In the genomic region with DNA sequence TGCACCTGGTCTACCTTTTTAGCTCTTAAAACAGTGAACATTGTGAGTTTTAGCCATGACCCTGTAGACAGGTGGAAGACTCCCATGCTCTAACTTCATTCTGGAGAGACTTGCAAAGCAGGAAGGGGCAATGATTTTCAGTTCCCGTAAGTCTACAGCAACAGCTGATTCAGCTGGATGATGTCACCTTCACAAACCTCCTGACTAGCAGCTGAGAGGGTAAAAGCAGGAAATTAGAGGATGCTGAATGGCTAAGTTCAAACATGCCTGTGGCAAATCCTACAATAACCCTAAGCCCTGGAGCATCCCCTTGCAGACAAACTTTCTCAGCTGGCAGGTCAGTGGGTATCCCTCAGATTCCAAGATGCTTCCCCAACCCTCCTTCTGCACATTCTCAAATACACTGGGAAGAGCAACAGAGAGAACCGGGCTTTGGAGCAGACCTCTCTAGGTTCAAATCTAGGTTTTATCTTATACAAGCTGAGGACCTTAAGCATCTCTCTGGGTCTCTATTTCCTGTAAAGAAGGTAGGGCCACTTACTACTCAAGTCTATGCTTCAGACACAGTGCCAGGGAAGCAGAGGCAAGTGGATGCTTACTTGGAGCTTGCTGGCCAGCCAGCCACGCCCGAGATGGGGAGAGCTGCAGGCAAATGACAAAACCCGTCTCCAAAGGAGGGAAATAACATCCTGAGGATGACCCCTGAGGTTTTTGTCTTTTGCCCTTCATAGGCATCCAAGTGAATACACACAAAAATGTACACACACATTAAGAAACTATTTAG, we compare ENCODE assay signal across 9 mouse cellular contexts. TPM values are rescaled to one million over a fixed set of nuclear protein-coding genes. Genes with fewer than 3 reads are reported as not detected.
A peak's percentile ranks its signal among the peaks of the same experiment; 100 is the strongest.
DNase-seq lines count a peak whose midpoint lies in the region; ATAC-seq and TF ChIP-seq lines count a peak whose summit lies in the region.
"Had no signal": no experiment of that assay in that cellular context is flagged by ENCODE, and none has a peak within 500 bp of the region (broad histone marks: within the 10 kb centered on the region; RNA-seq: fewer than 3 reads in every experiment).

No protein-coding gene starts in this region.

- no peak overlapping the region for H3K4me2 ChIP-seq in intestine, embryonic 16.5 days (ENCODE audit: low read depth, low read length)
- H3K4me2 ChIP-seq in stomach, embryonic 15.5 days: no peak overlapping the region

- H3K27me3 ChIP-seq in intestine, embryonic 16.5 days (replicated peaks; ENCODE audit: control insufficient read depth, insufficient read depth, low read length): no peaks in the 10 kb centered on the region
- no peaks in the 10 kb centered on the region for H3K27me3 ChIP-seq in stomach, embryonic 15.5 days (replicated peaks)

- no peak overlapping the region for H3K4me3 ChIP-seq in gastrocnemius, adult 2 months
- H3K4me3 ChIP-seq in intestine, embryonic 16.5 days (ENCODE audit: low read length): no peak overlapping the region
- H3K4me3 ChIP-seq in stomach, embryonic 15.5 days (replicated peaks): no peak overlapping the region

- H3K27ac ChIP-seq in gastrocnemius, adult 2 months: peak overlapping the region; percentile 56
- H3K27ac ChIP-seq in intestine, embryonic 16.5 days (ENCODE audit: low read length): peak overlapping the region; percentile 71
- H3K27ac ChIP-seq in stomach, embryonic 15.5 days: peak overlapping the region; percentile 6; the same call in 1 of the 2 replicates

- no peaks in the 10 kb centered on the region for H3K9me3 ChIP-seq in intestine, embryonic 16.5 days (ENCODE audit: control insufficient read depth, low read length)
- H3K9me3 ChIP-seq in stomach, embryonic 15.5 days: no peaks in the 10 kb centered on the region

- H3K36me3 ChIP-seq in intestine, embryonic 16.5 days (ENCODE audit: control insufficient read depth, insufficient read depth, low read length): no peaks in the 10 kb centered on the region
- no peaks in the 10 kb centered on the region for H3K36me3 ChIP-seq in stomach, embryonic 15.5 days

- intact Hi-C loops in gastrocnemius, adult 2 months (cut with DNase I): no loop called here

- no peak overlapping the region for H3K9ac ChIP-seq in intestine, embryonic 16.5 days (ENCODE audit: low read depth, low read length)
- no peak overlapping the region for H3K9ac ChIP-seq in stomach, embryonic 15.5 days

- no peak for TF ChIP-seq CTCF in gastrocnemius, adult 2 months (IDR thresholded peaks at IDR 0.05)

- WGBS in intestine, embryonic 16.5 days: 63% methylated on average over 5 of the region's 5 CpGs
- 78% methylated on average over 5 of the region's 5 CpGs for WGBS in stomach, embryonic 15.5 days

- no peak for DNase-seq in gastrocnemius, adult 2 months
- no peak for DNase-seq in gastrocnemius, postnatal 4 days (ENCODE audit: low spot score in 2 of 2)
- peak; percentile 29 to 50 for DNase-seq in spleen, postnatal 36 days (ENCODE audit: low spot score in 2 of 2)
- DNase-seq in spleen, adult 12 weeks (ENCODE audit: low spot score): no peak
- DNase-seq in spleen, postnatal 4 days (ENCODE audit: low spot score in 2 of 2): no peak
- DNase-seq in right cerebral cortex, postnatal 4 days: no peak

- H3K4me1 ChIP-seq in intestine, embryonic 16.5 days (ENCODE audit: control insufficient read depth, insufficient read depth, low read length): peaks cover 30% of the 10 kb centered on the region
- H3K4me1 ChIP-seq in stomach, embryonic 15.5 days: peaks cover 19% of the 10 kb centered on the region

- no peak for ATAC-seq in intestine, embryonic 16.5 days
- ATAC-seq in stomach, embryonic 15.5 days (ENCODE audit: insufficient read depth, low FRiP score, low read depth): no peak
- ATAC-seq: forebrain, embryonic 14.5 days had no signal

RNA-seq across cellular contexts. Expression of a gene that starts 21.2 kb away (rescaled TPM):
- total RNA-seq in gastrocnemius, adult 2 months (2021): 10 to 100 TPM; 15.7 to 40.3 TPM
- 10 to 100 TPM; 24.5 to 29.2 TPM for total RNA-seq in gastrocnemius, postnatal 4 days (2021)
- 65.8 and 66.8 TPM in 2 replicates for polyA plus RNA-seq in intestine, embryonic 16.5 days (2015; fragmentation: Nextera tagmentation; extraction: Ambion mirVana)
- polyA plus RNA-seq in stomach, embryonic 15.5 days (2015; fragmentation: Nextera tagmentation; extraction: Ambion mirVana): 69.8 and 75.7 TPM in 2 replicates

RNA-seq across cellular contexts. Expression of a gene that starts 37.4 kb away (rescaled TPM):
- total RNA-seq in gastrocnemius, adult 2 months (2021): 1 to 10 TPM; 1.1 to 1.7 TPM
- 10 to 100 TPM; 22.2 to 24.0 TPM for total RNA-seq in gastrocnemius, postnatal 4 days (2021)
- 45.7 and 51.5 TPM in 2 replicates for polyA plus RNA-seq in intestine, embryonic 16.5 days (2015; fragmentation: Nextera tagmentation; extraction: Ambion mirVana)
- polyA plus RNA-seq in stomach, embryonic 15.5 days (2015; fragmentation: Nextera tagmentation; extraction: Ambion mirVana): 66.5 TPM in 2 replicates

RNA-seq across cellular contexts. Expression of a gene that starts 56.4 kb away (rescaled TPM):
- total RNA-seq in gastrocnemius, adult 2 months (2021): 1 to 10 TPM; 2.0 to 4.2 TPM
- total RNA-seq in gastrocnemius, postnatal 4 days (2021): 1 to 10 TPM; 4.9 to 5.6 TPM
- polyA plus RNA-seq in intestine, embryonic 16.5 days (2015; fragmentation: Nextera tagmentation; extraction: Ambion mirVana): 14.8 and 15.3 TPM in 2 replicates
- polyA plus RNA-seq in stomach, embryonic 15.5 days (2015; fragmentation: Nextera tagmentation; extraction: Ambion mirVana): 19.0 and 19.5 TPM in 2 replicates

Comparison
In these comparisons a context has a peak if more than half of its experiments do, and no peak if none do; other contexts are left out.
1. DNase-seq: peak in spleen, postnatal 36 days (2 of 2); none in gastrocnemius, adult 2 months (single experiment), gastrocnemius, postnatal 4 days (0 of 2), spleen, adult 12 weeks (single experiment), spleen, postnatal 4 days (0 of 2) and right cerebral cortex, postnatal 4 days (single experiment).
2. RNA of a gene that starts 37.4 kb away (total RNA-seq): 22.2 to 24.0 TPM in gastrocnemius, postnatal 4 days; 1.1 to 1.7 TPM in gastrocnemius, adult 2 months; every median in the first group is over 4 times any median in the second.
3. H3K27ac ChIP-seq: peak in every context shown above with its lines; median percentile 71 in intestine, embryonic 16.5 days; 56 in gastrocnemius, adult 2 months; 6 in stomach, embryonic 15.5 days.